Mouse (Mus musculus) ES-E14 (cell line): Measurements from ENCODE around the gene Mapkapk3. TPM values are rescaled to one million over a fixed set of nuclear protein-coding genes. Genes with fewer than 3 reads are reported as not detected.

Experiments
- DNase-seq: peaks from one replicate; pipeline ENCODE4 v3.0.0-alpha.2; 2013; ENCODE audit warnings: low read depth, low spot score
- H3K27ac ChIP-seq: 2 replicates; pipeline ENCODE4 v1.5.1; 2012; ENCODE audit warnings: low read depth, mild to moderate bottlenecking, low read length, moderate library complexity, mixed read lengths; ENCODE audit not compliant: poor library complexity, insufficient read depth, severe bottlenecking
- H3K36me3 ChIP-seq: 2 replicates; pipeline ENCODE4 v1.6.1; 2012; ENCODE audit warnings: mild to moderate bottlenecking, low read length, moderate library complexity, mixed read lengths; ENCODE audit not compliant: control insufficient read depth, poor library complexity, insufficient read depth, severe bottlenecking
- H3K4me1 ChIP-seq, 2 experiments: fragments of 150-350 bp in 1 of 2; sonication (generic) in 1 of 2; 2 replicates each; pipeline ENCODE4 v1.6.1; 2012; ENCODE audit warnings: low read length in 2 of 2, mild to moderate bottlenecking in 1 of 2, mixed read lengths in 1 of 2; ENCODE audit not compliant: control insufficient read depth in 2 of 2, insufficient read depth in 2 of 2, poor library complexity in 1 of 2
- H3K4me3 ChIP-seq, 2 experiments: fragments of 150-350 bp in 1 of 2; sonication (generic) in 1 of 2; 2 replicates each; pipeline ENCODE4 v1.5.1; 2012; ENCODE audit warnings: low read length in 2 of 2, low read depth in 1 of 2, mild to moderate bottlenecking in 1 of 2, mixed read lengths in 1 of 2; ENCODE audit not compliant: insufficient read depth in 1 of 2, poor library complexity in 1 of 2, severe bottlenecking in 1 of 2
- H3K9ac ChIP-seq: 2 replicates; pipeline ENCODE4 v1.6.1; 2012; ENCODE audit warnings: low read depth, mild to moderate bottlenecking, low read length, mixed read lengths; ENCODE audit not compliant: poor library complexity, insufficient read depth, severe bottlenecking
- H3K9me3 ChIP-seq: fragments of 150-350 bp; sonication (generic); 2 replicates; pipeline ENCODE4 v1.6.1; 2012; ENCODE audit warnings: low read depth, mild to moderate bottlenecking, low read length; ENCODE audit not compliant: control insufficient read depth, insufficient read depth
- CHD2 ChIP-seq: IDR thresholded peaks from 2 replicates; pipeline ENCODE4 v1.6.1; 2014; ENCODE audit warnings: mild to moderate bottlenecking, low read depth, low read length, inconsistent platforms
- HCFC1 ChIP-seq: IDR thresholded peaks from 2 replicates; pipeline ENCODE4 v1.6.1; 2012; ENCODE audit warnings: low read length, inconsistent platforms, borderline replicate concordance; ENCODE audit not compliant: insufficient read depth
- MAFK ChIP-seq: IDR thresholded peaks from 2 replicates; pipeline ENCODE4 v1.6.1; 2014; ENCODE audit warnings: mild to moderate bottlenecking, low read depth, low read length, inconsistent platforms; ENCODE audit not compliant: insufficient read depth
- ZC3H11A ChIP-seq: IDR thresholded peaks from 2 replicates; pipeline ENCODE4 v1.6.1; 2012; ENCODE audit warnings: low read depth, mild to moderate bottlenecking, inconsistent platforms, low read length, borderline replicate concordance
- ZNF384 ChIP-seq: IDR thresholded peaks from 2 replicates; pipeline ENCODE4 v1.6.1; 2012; ENCODE audit warnings: low read depth, low read length, inconsistent platforms
- in situ Hi-C, 2 experiments: fragments of 600-800 bp; cut with MboI; formaldehyde crosslinking; loops; one replicate each; pipeline ENCODE4 v1.15.1; 2025; ENCODE audit warnings: low sequenced_read_pairs in 2 of 2, inconsistent platforms in 1 of 2; ENCODE audit not compliant: unreplicated experiment in 2 of 2
- total RNA-seq: library from RNA; depleted of rRNA; stranded (reverse); fragments of 300-350 nt; gene quantifications from 2 replicates; pipeline ENCODE4 v1.2.3, GENCODE M21; 2012

The Mapkapk3 gene
- total RNA-seq, 1 experiment: 25.7 TPM

GRCm38 (mm10) chr9:107299783-107300182 lies 10.1 kb upstream of the Mapkapk3 start:
- H3K27ac ChIP-seq: no peak overlapping the region
- peaks cover 7% of the 10 kb centered on the region; the same call in 1 of the 2 replicates for H3K36me3 ChIP-seq
- TF ChIP-seq ZNF384: no peak
- no peak for TF ChIP-seq CHD2
- no peak for TF ChIP-seq ZC3H11A
- TF ChIP-seq HCFC1: no peak
- no peak for TF ChIP-seq MAFK
- H3K4me1 ChIP-seq: peaks cover 0 to 17% of the 10 kb centered on the region in 2 experiments; a peak in 2 of 4 replicates
- DNase-seq: no peak
- no peak overlapping the region for H3K4me3 ChIP-seq
- in situ Hi-C loops: loop anchor here in 1 of 2 experiments (10.0 kb wide), 1 partner anchor 395 kb away; no protein-coding TSS in a partner anchor
- no peaks in the 10 kb centered on the region for H3K9me3 ChIP-seq
- H3K9ac ChIP-seq: no peak overlapping the region

GRCm38 (mm10) chr9:107298876-107299275 lies 9.2 kb upstream of the Mapkapk3 start:
- H3K4me1 ChIP-seq: peaks cover 0 to 19% of the 10 kb centered on the region in 2 experiments; a peak in 2 of 4 replicates
- peaks cover 7% of the 10 kb centered on the region; the same call in 1 of the 2 replicates for H3K36me3 ChIP-seq
- in situ Hi-C loops: loop anchor here in 1 of 2 experiments (10.0 kb wide), 1 partner anchor 394 kb away; no protein-coding TSS in a partner anchor
- no peak overlapping the region; the same call in 1 of the 2 replicates for H3K9ac ChIP-seq
- no peak overlapping the region for H3K27ac ChIP-seq
- no peak overlapping the region for H3K4me3 ChIP-seq
- H3K9me3 ChIP-seq: no peaks in the 10 kb centered on the region
- TF ChIP-seq ZNF384 (no peak), HCFC1 (no peak), CHD2 (no peak), ZC3H11A (no peak), MAFK (no peak)
- no peak for DNase-seq

GRCm38 (mm10) chr9:107298059-107298780 lies 8.5 kb upstream of the Mapkapk3 start:
- Histone ChIP-seq H3K4me1 (peaks cover 0 to 19% of the 10 kb centered on the region in 2 experiments; a peak in 2 of 4 replicates), H3K9ac (no peak overlapping the region)
- in situ Hi-C loops: loop anchor here in 1 of 2 experiments (10.0 kb wide), 1 partner anchor 393 kb away; no protein-coding TSS in a partner anchor

GRCm38 (mm10) chr9:107297658-107298057 lies 8.0 kb upstream of the Mapkapk3 start:
- H3K4me1 ChIP-seq: peaks cover 0 to 19% of the 10 kb centered on the region in 2 experiments; a peak in 2 of 4 replicates
- H3K9ac ChIP-seq: no peak overlapping the region
- no peak for TF ChIP-seq HCFC1
- TF ChIP-seq ZC3H11A: no peak
- TF ChIP-seq CHD2: no peak
- TF ChIP-seq ZNF384: no peak
- no peak for TF ChIP-seq MAFK
- H3K27ac ChIP-seq: no peak overlapping the region
- H3K36me3 ChIP-seq: peaks cover 7% of the 10 kb centered on the region; the same call in 1 of the 2 replicates
- H3K9me3 ChIP-seq: no peaks in the 10 kb centered on the region
- in situ Hi-C loops: loop anchor here in 1 of 2 experiments (10.0 kb wide), 1 partner anchor 393 kb away; no protein-coding TSS in a partner anchor
- DNase-seq: no peak
- no peak overlapping the region for H3K4me3 ChIP-seq

More at GRCm38 (mm10) chr9:107298059-107298780, 8.5 kb upstream of the Mapkapk3 start:
- Histone ChIP-seq H3K27ac (no peak overlapping the region), H3K36me3 (peaks cover 7% of the 10 kb centered on the region; the same call in 1 of the 2 replicates), H3K9me3 (no peaks in the 10 kb centered on the region), H3K4me3 (no peak overlapping the region)
- TF ChIP-seq ZC3H11A: no peak
- TF ChIP-seq ZNF384: no peak
- no peak for TF ChIP-seq CHD2
- no peak for TF ChIP-seq MAFK
- no peak for TF ChIP-seq HCFC1
- no peak for DNase-seq
